In the genomic region with DNA sequence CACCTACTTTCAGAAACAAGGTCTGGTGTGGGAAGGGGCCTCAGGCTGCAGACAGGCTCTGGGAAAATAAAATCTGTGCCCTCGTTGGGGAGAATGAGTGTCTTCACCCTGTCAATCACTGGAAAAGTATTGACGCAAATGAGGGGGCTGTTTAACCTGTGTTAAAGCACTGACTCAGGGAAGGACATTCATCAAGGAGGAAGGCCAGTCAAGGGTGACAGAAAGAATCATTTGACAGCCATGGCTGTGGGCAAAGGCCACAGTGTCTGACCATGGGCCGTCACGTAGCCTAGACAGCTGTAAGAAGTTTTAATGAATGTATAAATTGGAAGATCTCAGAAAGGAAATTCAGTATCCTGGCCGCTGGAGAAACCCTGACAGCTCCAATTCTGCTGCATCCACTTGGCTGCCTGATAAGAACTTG, we compare ENCODE assay signal across 11 mouse cellular contexts. TPM values are rescaled to one million over a fixed set of nuclear protein-coding genes. Genes with fewer than 3 reads are reported as not detected.
DNase-seq lines count a peak whose midpoint lies in the region; ATAC-seq and TF ChIP-seq lines count a peak whose summit lies in the region.
"Had no signal": no experiment of that assay in that cellular context is flagged by ENCODE, and none has a peak within 500 bp of the region (broad histone marks: within the 10 kb centered on the region; RNA-seq: fewer than 3 reads in every experiment).

No protein-coding gene starts in this region.

- no peaks in the 10 kb centered on the region for H3K9me3 ChIP-seq in heart, postnatal 0 days (replicated peaks; ENCODE audit: control insufficient read depth, low read length)
- H3K9me3 ChIP-seq in stomach, postnatal 0 days (ENCODE audit: control insufficient read depth, low read length): no peaks in the 10 kb centered on the region
- H3K9me3 ChIP-seq: G1E; neural tube, embryonic 12.5 days had no signal

- ATAC-seq in heart, postnatal 0 days (ENCODE audit: insufficient read depth, low read depth): no peak
- ATAC-seq in stomach, postnatal 0 days (ENCODE audit: low FRiP score, low TSS enrichment): no peak

- H3K4me1 ChIP-seq in heart, postnatal 0 days (ENCODE audit: control insufficient read depth, insufficient read depth): peaks cover 34% of the 10 kb centered on the region
- H3K4me1 ChIP-seq in stomach, postnatal 0 days (replicated peaks; ENCODE audit: control insufficient read depth, insufficient read depth): peaks cover 4% of the 10 kb centered on the region; the same call in 1 of the 2 replicates
- peaks cover 25% of the 10 kb centered on the region for H3K4me1 ChIP-seq in cerebellum, adult 2 months (ENCODE audit: control insufficient read depth, insufficient read depth, low read length)
- H3K4me1 ChIP-seq: neural tube, embryonic 12.5 days had no signal

- no peak for TF ChIP-seq POLR2A in cerebellum, adult 2 months (IDR thresholded peaks at IDR 0.05; ENCODE audit: borderline replicate concordance, insufficient read depth, low read length)

- H3K27ac ChIP-seq in heart, postnatal 0 days (ENCODE audit: low read depth): peak overlapping the region; percentile 86
- peak overlapping the region; percentile 93 for H3K27ac ChIP-seq in stomach, postnatal 0 days (replicated peaks)
- no peak overlapping the region for H3K27ac ChIP-seq in cerebellum, adult 2 months (ENCODE audit: insufficient read depth, low read length)
- H3K27ac ChIP-seq: neural tube, embryonic 12.5 days had no signal

- no peak overlapping the region for H3K9ac ChIP-seq in heart, postnatal 0 days (replicated peaks; ENCODE audit: low read depth, low read length)
- no peak overlapping the region for H3K9ac ChIP-seq in stomach, postnatal 0 days (ENCODE audit: low read length)

- DNase-seq in heart, postnatal 0 days (ENCODE audit: low spot score): no peak
- DNase-seq in heart, adult 18-20 months: no peak
- peak; percentile 32 for DNase-seq in thymus, postnatal 4 days
- DNase-seq in thymus, adult 18-20 months: no peak
- DNase-seq in kidney, postnatal 14 days: peak; percentile 41
- no peak for DNase-seq in stomach, postnatal 0 days (ENCODE audit: low spot score)
- DNase-seq in cerebellum, adult 2 months: no peak
- no peak for DNase-seq in embryo, embryonic 10 days (ENCODE audit: low spot score)
- DNase-seq: cerebellum, adult 11 months had no signal

- TF ChIP-seq EP300 in heart, postnatal 0 days (IDR thresholded peaks at IDR 0.05; ENCODE audit: low read depth): no peak
- TF ChIP-seq EP300 in stomach, postnatal 0 days (optimal IDR thresholded peaks at IDR 0.05): no peak

- WGBS in heart, postnatal 0 days: 52% methylated on average over 5 of the region's 5 CpGs
- WGBS in stomach, postnatal 0 days: 57% methylated on average over 5 of the region's 5 CpGs
- WGBS in cerebellum, adult 2 months: 91% methylated on average over 5 of the region's 5 CpGs

- no peaks in the 10 kb centered on the region for H3K36me3 ChIP-seq in heart, postnatal 0 days (replicated peaks; ENCODE audit: control insufficient read depth, insufficient read depth, low read length)
- 0 out of 2 replicates have a peak, but pooled peaks cover 2% of the 10 kb centered on the region for H3K36me3 ChIP-seq in stomach, postnatal 0 days (ENCODE audit: control insufficient read depth, insufficient read depth, low read length)

- no peaks in the 10 kb centered on the region for H3K27me3 ChIP-seq in heart, postnatal 0 days (ENCODE audit: control insufficient read depth, insufficient read depth, low read length)
- no peaks in the 10 kb centered on the region for H3K27me3 ChIP-seq in stomach, postnatal 0 days (ENCODE audit: control insufficient read depth, insufficient read depth, low read length)
- no peaks in the 10 kb centered on the region for H3K27me3 ChIP-seq in cerebellum, adult 2 months (ENCODE audit: control insufficient read depth, insufficient read depth, low read length)
- H3K27me3 ChIP-seq: neural tube, embryonic 12.5 days had no signal

- no peak for TF ChIP-seq CTCF in heart, postnatal 0 days (IDR thresholded peaks at IDR 0.05; ENCODE audit: low read depth)
- TF ChIP-seq CTCF in stomach, postnatal 0 days (IDR thresholded peaks at IDR 0.05; ENCODE audit: low read depth): no peak
- no peak for TF ChIP-seq CTCF in cerebellum, adult 2 months (IDR thresholded peaks at IDR 0.05; ENCODE audit: borderline replicate concordance, insufficient read depth, low read depth, low read length)

- H3K4me2 ChIP-seq in heart, postnatal 0 days (ENCODE audit: low read depth, low read length): no peak overlapping the region
- H3K4me2 ChIP-seq in stomach, postnatal 0 days (replicated peaks; ENCODE audit: low read depth): no peak overlapping the region
- H3K4me2 ChIP-seq: neural tube, embryonic 12.5 days had no signal

- H3K4me3 ChIP-seq in heart, postnatal 0 days (ENCODE audit: low read depth, low read length): no peak overlapping the region
- H3K4me3 ChIP-seq in stomach, postnatal 0 days (ENCODE audit: low read depth, low read length): no peak overlapping the region
- H3K4me3 ChIP-seq in cerebellum, adult 2 months (replicated peaks; ENCODE audit: insufficient read depth, low read depth, low read length): no peak overlapping the region
- H3K4me3 ChIP-seq: neural tube, embryonic 12.5 days had no signal

RNA-seq across cellular contexts. Expression of gene Ppcdc, which starts 18.2 kb away (rescaled TPM):
- 14.0 and 14.1 TPM in 2 replicates for total RNA-seq in heart, postnatal 0 days (2014; rRNA removed; ENCODE audit: low replicate concordance)
- polyA plus RNA-seq in heart, postnatal 0 days (2015; fragmentation: Nextera tagmentation; extraction: Ambion mirVana): 14.1 and 14.3 TPM in 2 replicates
- total RNA-seq in heart, adult 18-20 months (2021): 1 to 10 TPM; 7.8 to 8.6 TPM
- 14.2 and 16.2 TPM in 2 replicates for polyA plus RNA-seq in stomach, postnatal 0 days (2015; fragmentation: Nextera tagmentation; extraction: Ambion mirVana)
- polyA plus RNA-seq in cerebellum, adult 2 months (2012; rRNA removed): 20.2 and 21.2 TPM in 2 replicates

RNA-seq across cellular contexts. Expression of gene Scamp5, which starts 46.2 kb away (rescaled TPM):
- total RNA-seq in heart, postnatal 0 days (2014; rRNA removed; ENCODE audit: low replicate concordance): 16.1 and 19.6 TPM in 2 replicates
- 7.0 TPM in 2 replicates for polyA plus RNA-seq in heart, postnatal 0 days (2015; fragmentation: Nextera tagmentation; extraction: Ambion mirVana)
- total RNA-seq in heart, adult 18-20 months (2021): 1 to 10 TPM; 5.7 TPM
- polyA plus RNA-seq in stomach, postnatal 0 days (2015; fragmentation: Nextera tagmentation; extraction: Ambion mirVana): 42.4 and 48.7 TPM in 2 replicates
- 353 and 360 TPM in 2 replicates for polyA plus RNA-seq in cerebellum, adult 2 months (2012; rRNA removed)

Comparison
In these comparisons a context has a peak if more than half of its experiments do, and no peak if none do; other contexts are left out.
1. DNase-seq: peak in thymus, postnatal 4 days (single experiment) and kidney, postnatal 14 days (single experiment); none in heart, postnatal 0 days (single experiment), heart, adult 18-20 months (0 of 2), thymus, adult 18-20 months (0 of 2), stomach, postnatal 0 days (single experiment), cerebellum, adult 2 months (0 of 2) and embryo, embryonic 10 days (single experiment).